Mouse (Mus musculus) neural tube, embryonic 13.5 days (tissue): ENCODE data around the gene Tctn1. TPM values are rescaled to one million over a fixed set of nuclear protein-coding genes. Genes with fewer than 3 reads are reported as not detected.

Experiments used
- polyA plus RNA-seq: library from polyadenylated mRNA; unstranded; fragments of >200 nt; fragmentation: Nextera tagmentation; extraction: Ambion mirVana; gene quantifications from 2 replicates; pipeline ENCODE4 v1.2.1, GENCODE M21; 2015

The Tctn1 gene
- polyA plus RNA-seq, 1 experiment from 2014 or later, result 4.8 TPM

Other genes with a start within 250 kb of the Tctn1 start
- gene Cux2, start 214.4 kb downstream of the Tctn1 start, polyA plus RNA-seq, result 28.5 and 29.8 TPM in 2 replicates
- gene Myl2, start 163.5 kb downstream of the Tctn1 start, polyA plus RNA-seq, result 2.9 and 7.2 TPM in 2 replicates
- gene Ccdc63, start 123.6 kb downstream of the Tctn1 start, polyA plus RNA-seq, result 0.46 and 0.69 TPM in 2 replicates
- 209 and 226 TPM in 2 replicates for gene Ppp1cc, start 106.2 kb downstream of the Tctn1 start, polyA plus RNA-seq
- 2.1 and 2.2 TPM in 2 replicates for gene Hvcn1, start 57.7 kb downstream of the Tctn1 start, polyA plus RNA-seq
- gene Pptc7, start 19.9 kb upstream of the Tctn1 start, polyA plus RNA-seq, result 8.5 and 8.6 TPM in 2 replicates
- 18.5 and 18.9 TPM in 2 replicates for gene Rad9b, start 89.8 kb upstream of the Tctn1 start, polyA plus RNA-seq
- gene Vps29, start 89.9 kb upstream of the Tctn1 start, polyA plus RNA-seq, result 307 and 327 TPM in 2 replicates
- gene Gpn3, start 107.4 kb upstream of the Tctn1 start, polyA plus RNA-seq, result 46.9 and 53.6 TPM in 2 replicates
- gene Fam216a, start 107.9 kb upstream of the Tctn1 start, polyA plus RNA-seq, result 135 and 142 TPM in 2 replicates
- gene Arpc3, start 127.4 kb upstream of the Tctn1 start, polyA plus RNA-seq, result 163 and 169 TPM in 2 replicates
- gene Anapc7, start 157.2 kb upstream of the Tctn1 start, polyA plus RNA-seq, result 47.8 and 49.2 TPM in 2 replicates
- gene Atp2a2, start 237.8 kb upstream of the Tctn1 start, polyA plus RNA-seq, result 43.5 and 52.8 TPM in 2 replicates